Mouse (Mus musculus): ENCODE data around the gene Arid5b. TPM values are rescaled to one million over a fixed set of nuclear protein-coding genes. Genes with fewer than 3 reads are reported as not detected.
A peak's percentile ranks its signal among the peaks of the same experiment; 100 is the strongest.

The Arid5b gene
- polyA plus RNA-seq, 1 experiment from 2014 or later = 19.0 TPM

DNA sequence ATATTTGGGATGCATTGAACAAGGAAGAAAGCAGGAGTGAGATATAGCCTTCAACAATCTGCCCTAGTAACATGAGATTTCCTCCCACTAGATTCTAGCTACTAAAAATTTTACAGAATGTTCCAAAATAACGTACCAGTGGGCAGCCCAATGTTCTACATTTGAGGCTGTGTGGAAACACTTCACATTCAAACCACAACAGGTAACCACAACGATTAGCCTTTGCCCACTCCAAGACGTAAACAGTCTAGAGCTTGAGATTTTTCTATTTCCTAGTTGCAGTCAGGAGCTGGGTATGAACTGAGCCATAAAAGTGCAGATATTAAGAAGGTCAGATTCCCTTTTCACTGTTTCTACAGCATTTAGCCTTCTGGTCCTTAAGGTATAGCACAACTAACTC, 56.5 kb downstream of the Arid5b start:
- 95% methylated on average over 3 of the region's 3 CpGs for WGBS
- Histone ChIP-seq H3K4me1 (no peaks in the 10 kb centered on the region), H3K36me3 (replicated peaks) (no peaks in the 10 kb centered on the region; the same call in 1 of the 2 replicates), H3K9ac (no peak overlapping the region), H3K27me3 (replicated peaks) (no peaks in the 10 kb centered on the region), H3K4me2 (no peak overlapping the region), H3K9me3 (0 out of 2 replicates have a peak, but pooled peaks cover 2% of the 10 kb centered on the region), H3K27ac (no peak overlapping the region), H3K4me3 (no peak overlapping the region)
- no peak for ATAC-seq (replicated peaks)

- Histone ChIP-seq H3K9me3 (0 out of 2 replicates have a peak, but pooled peaks cover 3% of the 10 kb centered on the region), H3K36me3 (replicated peaks) (no peaks in the 10 kb centered on the region; the same call in 1 of the 2 replicates), H3K4me3 (no peak overlapping the region), H3K27me3 (replicated peaks) (no peaks in the 10 kb centered on the region), H3K4me1 (no peaks in the 10 kb centered on the region), H3K9ac (no peak overlapping the region), H3K4me2 (no peak overlapping the region), H3K27ac (no peak overlapping the region)
- no peak for ATAC-seq (replicated peaks)
- 82% methylated on average over 9 of the region's 9 CpGs for WGBS
Observed at GRCm38 (mm10) chr10:68219327-68219726, 59.2 kb downstream of the Arid5b start.

- Histone ChIP-seq H3K36me3 (replicated peaks) (no peaks in the 10 kb centered on the region; the same call in 1 of the 2 replicates), H3K27me3 (replicated peaks) (no peaks in the 10 kb centered on the region), H3K9me3 (0 out of 2 replicates have a peak, but pooled peaks cover 3% of the 10 kb centered on the region), H3K4me2 (no peak overlapping the region), H3K9ac (no peak overlapping the region), H3K27ac (no peak overlapping the region), H3K4me3 (no peak overlapping the region), H3K4me1 (no peaks in the 10 kb centered on the region)
- 83% methylated on average over 4 of the region's 4 CpGs for WGBS
- ATAC-seq (replicated peaks) = no peak
Observed at GRCm38 (mm10) chr10:68218678-68219077, 59.9 kb downstream of the Arid5b start.

DNA sequence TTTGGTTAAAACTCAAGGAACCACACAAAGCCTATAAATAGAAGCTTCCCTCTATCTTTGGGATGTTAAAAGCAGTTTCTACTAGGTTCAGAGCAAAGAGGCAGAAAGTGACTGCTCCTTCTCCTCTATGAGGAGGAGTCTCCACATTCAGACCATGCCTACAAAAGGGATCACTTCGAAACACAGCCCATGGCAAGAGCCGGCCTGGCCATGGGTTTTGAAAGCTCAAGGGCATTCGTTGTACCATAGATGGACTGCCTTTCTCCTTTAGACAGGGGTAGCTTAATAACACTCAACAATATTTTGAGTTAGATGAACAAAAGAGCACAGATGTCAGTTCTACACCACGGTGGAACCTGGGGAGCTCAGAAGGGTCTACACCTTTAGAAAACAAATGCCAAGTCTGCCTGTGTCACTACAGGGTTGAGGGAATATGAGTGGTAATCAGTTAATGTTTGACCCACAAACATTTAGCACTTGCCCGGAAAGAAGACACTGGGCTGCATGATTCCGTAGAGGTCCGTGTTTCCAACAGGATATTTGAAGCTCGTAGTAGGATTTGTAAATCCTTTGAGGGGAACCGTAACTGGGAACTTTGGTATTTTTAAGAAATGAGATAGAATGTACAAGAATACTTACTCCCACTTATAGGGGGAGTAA, 63.6 kb downstream of the Arid5b start:
- ATAC-seq (replicated peaks) = no peak
- H3K9me3 ChIP-seq = 0 out of 2 replicates have a peak, but pooled peaks cover 3% of the 10 kb centered on the region
- H3K4me3 ChIP-seq = no peak overlapping the region
- H3K36me3 ChIP-seq (replicated peaks) = no peaks in the 10 kb centered on the region; the same call in 1 of the 2 replicates
- H3K27me3 ChIP-seq (replicated peaks) = no peaks in the 10 kb centered on the region
- WGBS = 97% methylated on average over 9 of the region's 9 CpGs
- no peak overlapping the region for H3K27ac ChIP-seq
- peaks cover 3% of the 10 kb centered on the region; the same call in 1 of the 2 replicates for H3K4me1 ChIP-seq
- H3K9ac ChIP-seq = no peak overlapping the region
- no peak overlapping the region for H3K4me2 ChIP-seq

GRCm38 (mm10) chr10:68212061-68212915, 66.3 kb downstream of the Arid5b start:
- Histone ChIP-seq H3K4me3 (no peak overlapping the region), H3K4me1 (peaks cover 19% of the 10 kb centered on the region), H3K9me3 (0 out of 2 replicates have a peak, but pooled peaks cover 3% of the 10 kb centered on the region), H3K4me2 (no peak overlapping the region), H3K9ac (no peak overlapping the region), H3K36me3 (replicated peaks) (no peaks in the 10 kb centered on the region), H3K27ac (no peak overlapping the region), H3K27me3 (replicated peaks) (no peaks in the 10 kb centered on the region)
- 24% methylated on average over 10 of the region's 10 CpGs for WGBS
- no peak for ATAC-seq (replicated peaks)

GRCm38 (mm10) chr10:68211514-68211913, 67.0 kb downstream of the Arid5b start:
- Histone ChIP-seq H3K4me2 (no peak overlapping the region), H3K27ac (no peak overlapping the region), H3K9me3 (no peaks in the 10 kb centered on the region), H3K4me1 (peaks cover 19% of the 10 kb centered on the region), H3K4me3 (no peak overlapping the region), H3K27me3 (replicated peaks) (no peaks in the 10 kb centered on the region), H3K36me3 (replicated peaks) (no peaks in the 10 kb centered on the region), H3K9ac (no peak overlapping the region)
- 59% methylated on average over 2 of the region's 2 CpGs for WGBS
- ATAC-seq (replicated peaks) = no peak

- H3K9me3 ChIP-seq = no peaks in the 10 kb centered on the region
- no peak overlapping the region for H3K9ac ChIP-seq
- H3K4me3 ChIP-seq = no peak overlapping the region
- no peak overlapping the region for H3K4me2 ChIP-seq
- peaks cover 19% of the 10 kb centered on the region for H3K4me1 ChIP-seq
- WGBS = 85% methylated on average over 12 of the region's 12 CpGs
- H3K36me3 ChIP-seq (replicated peaks) = no peaks in the 10 kb centered on the region
- no peak overlapping the region for H3K27ac ChIP-seq
- no peaks in the 10 kb centered on the region for H3K27me3 ChIP-seq (replicated peaks)
- ATAC-seq (replicated peaks) = peak; percentile 37; the same call in 1 of the 2 replicates
Observed at GRCm38 (mm10) chr10:68210025-68210642, 68.4 kb downstream of the Arid5b start.

- Histone ChIP-seq H3K27me3 (replicated peaks) (no peaks in the 10 kb centered on the region), H3K9ac (no peak overlapping the region), H3K27ac (no peak overlapping the region), H3K9me3 (no peaks in the 10 kb centered on the region), H3K36me3 (replicated peaks) (no peaks in the 10 kb centered on the region), H3K4me3 (no peak overlapping the region), H3K4me1 (peaks cover 19% of the 10 kb centered on the region), H3K4me2 (peak overlapping the region; percentile 35; the same call in 1 of the 2 replicates)
- ATAC-seq (replicated peaks) = no peak
- 45% methylated on average over 5 of the region's 5 CpGs for WGBS
Observed at GRCm38 (mm10) chr10:68208670-68209065, 69.9 kb downstream of the Arid5b start.

GRCm38 (mm10) chr10:68207803-68208669, 70.5 kb downstream of the Arid5b start:
- H3K9ac ChIP-seq = no peak overlapping the region
- H3K4me1 ChIP-seq = peaks cover 19% of the 10 kb centered on the region
- H3K27me3 ChIP-seq (replicated peaks) = no peaks in the 10 kb centered on the region
- ATAC-seq (replicated peaks) = peak; percentile 74; the same call in 1 of the 2 replicates
- H3K4me2 ChIP-seq = peak overlapping the region; percentile 35
- no peaks in the 10 kb centered on the region for H3K36me3 ChIP-seq (replicated peaks)
- H3K9me3 ChIP-seq = no peaks in the 10 kb centered on the region
- peak overlapping the region; percentile 1; the same call in 1 of the 2 replicates for H3K4me3 ChIP-seq
- peak overlapping the region; percentile 39; the same call in 1 of the 2 replicates for H3K27ac ChIP-seq
- WGBS = 16% methylated on average over 20 of the region's 20 CpGs

- peaks cover 12% of the 10 kb centered on the region; the same call in 1 of the 2 replicates for H3K36me3 ChIP-seq (replicated peaks)
- H3K9me3 ChIP-seq = no peaks in the 10 kb centered on the region
- 88% methylated on average over 6 of the region's 6 CpGs for WGBS
- H3K4me2 ChIP-seq = no peak overlapping the region
- H3K27ac ChIP-seq = no peak overlapping the region
- no peaks in the 10 kb centered on the region for H3K27me3 ChIP-seq (replicated peaks)
- peaks cover 16% of the 10 kb centered on the region for H3K4me1 ChIP-seq
- no peak overlapping the region for H3K9ac ChIP-seq
- no peak overlapping the region for H3K4me3 ChIP-seq
- no peak for ATAC-seq (replicated peaks)
Observed at GRCm38 (mm10) chr10:68204391-68204790, 74.1 kb downstream of the Arid5b start.

DNA sequence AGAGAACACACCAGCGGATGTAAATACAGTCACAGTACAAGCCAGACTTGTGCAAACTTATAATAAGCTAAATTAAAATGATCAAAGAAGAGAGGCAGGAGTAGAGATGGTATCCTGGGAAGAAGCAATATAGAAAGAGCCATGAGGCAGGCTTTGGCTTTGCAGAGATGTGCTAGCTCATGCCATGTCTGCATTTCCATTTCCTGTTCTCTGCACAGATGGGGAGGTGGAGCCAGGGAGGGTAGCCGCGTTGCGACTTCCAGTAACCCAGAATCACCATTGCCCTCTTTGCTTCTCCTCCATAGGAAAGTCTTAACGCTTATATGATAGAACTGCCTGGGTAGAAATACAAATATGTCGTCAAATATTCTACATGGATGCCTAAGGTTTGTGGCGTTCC, 74.7 kb downstream of the Arid5b start:
- no peak overlapping the region for H3K4me3 ChIP-seq
- H3K27me3 ChIP-seq (replicated peaks) = no peaks in the 10 kb centered on the region
- no peak for ATAC-seq (replicated peaks)
- 98% methylated on average over 7 of the region's 7 CpGs for WGBS
- H3K9ac ChIP-seq = no peak overlapping the region
- no peaks in the 10 kb centered on the region for H3K9me3 ChIP-seq
- no peak overlapping the region for H3K4me2 ChIP-seq
- H3K27ac ChIP-seq = no peak overlapping the region
- peaks cover 12% of the 10 kb centered on the region; the same call in 1 of the 2 replicates for H3K36me3 ChIP-seq (replicated peaks)
- H3K4me1 ChIP-seq = peaks cover 12% of the 10 kb centered on the region

Data from midbrain, embryonic 15.5 days (tissue).